Mouse (Mus musculus) spleen, postnatal 14 days (tissue): ENCODE data around the gene Pycr1.

Experiments
- DNase-seq, 2 experiments: peaks; one replicate each; pipeline ENCODE4 v3.0.0; 2021 to 2022; ENCODE audit warnings: low spot score in 2 of 2

The Pycr1 gene

GRCm38 (mm10) chr11:120627468-120628300, 15.9 kb downstream of the Pycr1 start:
- peak in 1 of 2 experiments; percentile 50 for DNase-seq

DNA sequence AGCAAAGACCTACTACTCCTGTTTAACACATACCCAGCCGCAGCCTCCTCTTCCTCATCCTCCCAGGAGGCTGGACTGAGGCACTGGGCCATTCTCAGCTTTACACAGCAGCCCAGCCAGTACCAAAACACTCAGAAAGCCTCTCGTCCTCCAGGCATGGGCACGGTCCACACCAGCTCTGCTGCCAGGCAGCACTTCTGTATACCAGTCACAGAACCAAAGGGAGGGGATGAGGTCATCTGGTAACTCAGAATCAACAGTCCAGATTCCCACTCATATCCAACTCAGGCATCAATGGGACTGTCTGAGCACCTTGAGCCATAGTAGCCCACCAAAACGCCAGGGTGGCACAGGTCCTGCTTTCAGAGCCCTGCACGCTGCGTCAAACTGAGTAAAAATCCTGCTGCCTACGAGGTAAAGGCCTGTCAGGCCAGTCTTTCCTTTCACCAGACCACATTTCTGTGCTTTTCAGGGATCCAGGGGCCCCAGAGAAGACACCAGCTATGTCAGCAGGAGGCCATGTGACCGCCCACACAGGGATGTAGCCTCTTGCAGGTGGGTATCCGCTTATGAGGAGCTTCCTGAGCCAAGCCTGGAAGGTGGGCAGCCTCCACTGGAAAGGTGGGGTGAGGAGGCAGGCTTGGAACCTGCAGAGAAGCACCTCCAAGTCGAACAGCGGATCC, 16.6 kb downstream of the Pycr1 start:
- DNase-seq, result no peak

DNA sequence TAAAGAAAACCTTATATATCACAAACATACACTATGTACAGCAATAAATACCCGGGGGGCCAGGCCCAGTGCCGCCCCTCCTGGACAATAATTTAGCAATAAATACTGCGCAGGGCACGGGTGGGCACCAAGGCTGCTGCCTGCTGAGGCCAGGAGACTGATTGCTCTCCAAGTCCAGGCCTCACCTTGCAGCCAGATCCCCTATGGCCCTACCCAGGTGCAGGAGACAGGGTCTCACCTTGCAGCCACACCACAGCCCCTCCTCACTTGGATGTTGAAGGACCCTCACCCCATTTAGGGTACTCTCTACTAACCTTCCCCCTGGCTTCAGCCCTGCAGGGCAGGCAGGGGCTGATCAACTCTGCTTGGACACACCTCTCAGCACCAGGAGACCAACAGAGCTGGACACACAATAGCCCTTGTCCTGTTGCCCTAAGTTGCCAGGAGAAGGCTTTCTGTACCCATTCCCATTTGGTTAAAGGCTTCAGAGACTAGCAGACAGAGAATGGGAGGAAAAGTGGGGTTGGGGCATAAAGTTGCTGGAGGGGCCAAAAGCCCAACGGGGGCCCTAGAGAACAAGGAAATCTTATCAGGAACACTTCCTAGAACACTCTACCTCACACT, 18.3 kb downstream of the Pycr1 start, which contains the start of gene Sirt7:
Gene Sirt7 (minus strand): TSS at position 89 of the 624 bp plus-strand sequence.
- DNase-seq, result no peak

- peak; percentile 74 to 78 for DNase-seq
Observed at GRCm38 (mm10) chr11:120624680-120625111, 18.9 kb downstream of the Pycr1 start.

DNA sequence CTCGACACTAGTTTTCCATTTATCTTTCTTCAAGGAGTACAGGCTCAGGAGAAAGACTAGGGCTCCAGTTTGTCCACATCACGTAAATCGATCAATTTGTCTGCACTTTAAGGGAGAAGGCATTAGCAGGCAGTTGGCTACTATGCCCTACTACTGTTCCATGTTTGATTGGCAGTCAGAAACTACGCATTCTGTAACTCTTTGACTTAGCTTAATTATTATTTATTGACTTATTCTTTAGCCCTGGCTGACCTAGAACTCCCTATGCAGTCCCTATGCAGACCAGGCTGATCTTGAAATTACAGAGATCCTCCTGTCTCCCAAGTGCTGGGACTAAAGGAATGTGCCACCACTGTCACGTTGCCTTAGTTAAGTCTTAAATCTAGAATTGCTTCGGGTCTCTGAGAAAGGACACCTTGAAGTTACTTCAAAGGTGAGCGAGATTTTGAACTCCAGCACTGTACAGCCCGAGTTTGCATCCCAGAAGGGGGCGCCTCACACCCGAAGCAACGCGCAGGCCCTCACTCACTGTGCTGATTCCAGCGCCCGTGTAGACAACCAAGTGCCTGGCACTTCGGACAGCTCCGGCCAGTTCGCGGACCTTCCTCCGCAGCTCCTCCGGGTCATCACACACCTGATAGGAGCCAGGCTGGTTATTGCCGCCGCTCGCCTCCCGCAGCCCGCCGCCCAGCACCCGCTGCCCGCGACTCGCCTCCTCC, 19.4 kb downstream of the Pycr1 start:
- DNase-seq, result peak; percentile 71 to 77

- DNase-seq, result no peak
Observed at GRCm38 (mm10) chr11:120622805-120623204, 20.8 kb downstream of the Pycr1 start.

- DNase-seq, result no peak
Observed at GRCm38 (mm10) chr11:120620195-120620594, 23.4 kb downstream of the Pycr1 start.

DNA sequence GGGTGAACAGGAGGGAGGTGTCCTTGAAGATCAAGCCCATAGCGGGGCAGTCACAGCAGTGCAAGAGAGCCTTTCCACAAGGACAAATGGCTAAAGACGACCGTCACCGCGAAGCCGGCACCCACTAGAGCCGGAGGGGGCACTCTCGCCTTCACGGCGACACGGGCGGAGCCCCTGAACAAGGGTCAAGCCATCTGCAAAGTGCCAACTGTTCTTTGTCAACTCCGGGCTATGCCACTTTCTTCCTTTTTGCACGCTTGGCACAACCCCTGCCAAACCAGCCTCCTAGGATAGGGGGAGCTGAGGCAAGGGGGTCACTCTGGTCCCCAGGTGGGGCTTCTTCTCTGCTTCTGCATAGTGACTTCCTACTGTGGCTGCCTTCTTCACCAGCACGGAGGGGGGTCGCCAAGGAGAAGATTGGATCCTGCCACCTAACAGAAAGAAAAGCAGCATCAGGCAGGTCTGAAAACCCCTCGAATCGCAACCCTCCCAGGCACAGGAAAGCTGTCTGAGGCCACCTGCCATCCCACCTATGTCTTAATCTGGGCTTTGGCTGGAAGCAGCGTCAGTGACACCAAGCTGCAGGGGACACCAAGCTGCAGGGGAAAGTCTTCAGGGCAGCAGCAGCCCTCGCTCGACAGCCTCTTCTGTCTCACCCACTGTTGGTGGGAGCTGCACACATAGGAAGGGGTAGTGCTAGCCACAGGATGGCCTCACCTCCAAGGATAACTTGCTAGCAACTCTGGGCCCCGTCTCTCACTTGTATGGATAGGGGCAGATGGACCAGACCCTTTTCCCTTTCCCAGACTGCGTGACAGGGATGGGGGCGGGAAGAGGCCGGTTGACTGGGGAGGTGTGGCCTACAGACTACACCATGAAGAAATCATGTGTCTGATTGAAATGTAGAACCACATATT, 24.7 kb downstream of the Pycr1 start:
- DNase-seq, result no peak

GRCm38 (mm10) chr11:120617519-120618112, 26.0 kb downstream of the Pycr1 start, which contains the start of gene Pcyt2:
Pcyt2 (minus strand) TSS chr11:120617936.
- DNase-seq, result peak; percentile 91 to 94

DNA sequence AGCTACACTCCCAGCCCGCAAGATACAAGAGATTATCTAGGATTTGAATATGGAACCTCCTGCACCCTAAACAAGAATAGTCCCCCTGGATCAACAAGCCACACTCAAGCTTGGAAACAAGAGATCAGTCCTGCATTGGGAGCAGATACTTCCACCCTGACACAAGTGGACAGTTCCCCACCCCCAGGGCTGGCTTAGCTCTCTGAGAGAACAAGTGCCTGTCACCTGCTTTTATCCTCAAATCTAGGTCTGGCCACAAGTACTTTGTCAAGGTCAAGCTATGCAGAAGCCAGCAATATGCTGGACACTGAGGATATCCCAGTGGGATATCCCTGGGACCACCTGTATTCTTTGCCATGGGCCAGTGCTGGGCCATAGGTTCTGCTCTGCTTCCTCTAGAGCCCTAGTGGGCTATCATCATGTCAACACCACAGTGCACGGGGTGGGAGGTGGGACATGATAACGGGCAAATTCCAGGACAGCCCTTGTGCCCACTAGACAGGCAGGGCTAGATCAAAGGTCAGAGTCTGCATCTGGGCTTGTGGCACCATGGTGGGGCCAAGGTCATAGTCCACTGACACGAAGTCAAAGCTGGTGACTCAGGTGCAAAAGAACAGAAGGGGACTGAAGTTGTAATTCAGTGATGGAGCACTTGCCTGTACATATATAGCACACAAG, 26.8 kb downstream of the Pycr1 start:
- no peak for DNase-seq

- DNase-seq, result no peak
Observed at GRCm38 (mm10) chr11:120615606-120616203, 27.9 kb downstream of the Pycr1 start.

- no peak for DNase-seq
Observed at GRCm38 (mm10) chr11:120615167-120615566, 28.4 kb downstream of the Pycr1 start.

DNA sequence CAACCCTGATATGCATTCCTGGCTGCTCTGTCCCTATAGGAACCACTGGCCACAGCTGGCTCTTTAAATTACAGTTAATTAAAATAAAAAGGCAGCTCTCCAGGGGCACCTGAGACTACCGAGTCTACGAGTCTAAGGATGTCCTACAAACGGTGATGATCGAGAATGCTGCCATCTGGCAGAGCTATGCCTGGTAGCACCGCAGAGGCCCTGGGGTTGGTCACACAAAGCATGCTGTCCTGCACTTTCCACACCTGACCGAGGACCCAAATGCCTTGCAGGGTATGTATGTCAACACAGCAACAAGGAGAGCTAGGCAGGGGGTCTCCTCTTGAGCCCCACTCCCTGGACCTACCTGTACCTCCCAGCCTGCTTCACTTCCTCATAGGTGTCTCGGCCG, 29.6 kb downstream of the Pycr1 start:
- DNase-seq, result no peak

DNA sequence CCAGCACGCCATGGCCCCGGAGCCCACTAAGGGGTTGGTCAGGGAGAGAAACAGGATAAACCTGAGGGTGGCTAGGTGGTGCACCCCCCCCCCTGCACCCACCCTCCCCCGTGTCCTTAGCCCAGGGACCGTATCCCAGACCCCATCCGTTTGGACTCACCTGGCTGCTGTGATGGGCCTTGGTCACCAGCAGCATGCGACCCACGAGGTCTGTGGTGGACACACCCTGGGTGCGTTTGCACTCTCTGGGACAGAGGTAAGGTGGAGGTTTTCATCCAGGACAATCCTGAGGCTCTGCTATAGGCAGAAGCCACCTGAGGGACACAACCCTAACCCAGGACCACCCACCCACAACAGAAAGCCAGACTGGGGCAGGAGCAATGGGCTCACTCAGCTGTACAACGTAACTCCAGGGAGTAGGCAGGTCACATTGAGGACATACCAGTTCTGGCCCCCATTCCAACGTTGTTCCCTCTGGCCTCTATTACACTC, 30.0 kb downstream of the Pycr1 start:
- DNase-seq, result no peak

- peak; percentile 57 to 78 for DNase-seq
Observed at GRCm38 (mm10) chr11:120612763-120613162, 30.8 kb downstream of the Pycr1 start.

DNA sequence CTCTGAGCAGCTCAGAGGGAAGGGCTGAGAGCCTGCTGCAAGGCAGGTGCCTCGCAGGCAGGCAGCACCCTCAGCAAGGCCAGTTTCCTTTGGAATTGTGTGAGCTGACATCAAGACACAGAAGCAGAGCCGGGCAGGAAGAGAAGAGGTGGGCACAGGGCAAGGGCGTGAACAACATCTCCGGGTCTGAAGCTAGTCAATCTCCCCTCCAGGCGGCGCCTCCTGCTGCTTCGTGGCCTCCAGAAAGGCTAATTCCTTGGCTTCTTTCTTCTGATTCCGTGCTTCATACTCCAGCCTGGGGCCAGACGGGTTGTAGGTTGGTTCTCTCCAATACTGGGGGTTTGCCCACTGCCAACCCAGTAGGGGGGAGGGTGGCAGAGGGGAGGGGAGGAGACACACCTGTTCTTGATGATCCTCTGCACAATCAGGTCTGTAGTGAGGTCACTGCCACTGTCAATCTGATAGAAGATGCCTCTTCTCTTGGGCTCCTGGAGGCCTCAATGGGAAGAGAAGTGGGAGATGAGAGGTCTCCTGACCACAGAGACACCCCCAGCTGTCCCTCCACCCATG, 33.0 kb downstream of the Pycr1 start:
- no peak for DNase-seq

- no peak for DNase-seq
Observed at GRCm38 (mm10) chr11:120609250-120609649, 34.3 kb downstream of the Pycr1 start.

- no peak for DNase-seq
Observed at GRCm38 (mm10) chr11:120608241-120609034, 35.1 kb downstream of the Pycr1 start, which contains the start of gene Npb. Npb (plus strand) TSS chr11:120608477.
